Mouse (Mus musculus): ENCODE data around the gene Kcnrg. TPM values are rescaled to one million over a fixed set of nuclear protein-coding genes. Genes with fewer than 3 reads are reported as not detected.

Kcnrg gene
- polyA plus RNA-seq, 1 experiment from 2014 or later = not detected

- H3K36me3 ChIP-seq (ENCODE audit: inconsistent target) = peaks cover 13% of the 10 kb centered on the region; the same call in 1 of the 2 replicates
- H3K79me2 ChIP-seq (ENCODE audit: inconsistent target) = peaks cover 96% of the 10 kb centered on the region
- no peak overlapping the region for H3K27ac ChIP-seq
- WGBS (ENCODE audit: missing documents) = 100% methylated on average over 1 of the region's 1 CpGs
- no peak overlapping the region for H3K4me3 ChIP-seq (ENCODE audit: inconsistent target)
These were observed 54.2 kb downstream of the Kcnrg start for GRCm38 (mm10) chr14:61661496-61661895.

GRCm38 (mm10) chr14:61662307-61662706, 55.0 kb downstream of the Kcnrg start:
- no peak overlapping the region for H3K4me3 ChIP-seq (ENCODE audit: inconsistent target)
- no peak overlapping the region for H3K27ac ChIP-seq
- WGBS (ENCODE audit: missing documents) = 88% methylated on average over 8 of the region's 8 CpGs
- H3K36me3 ChIP-seq (ENCODE audit: inconsistent target) = peaks cover 13% of the 10 kb centered on the region; the same call in 1 of the 2 replicates
- H3K79me2 ChIP-seq (ENCODE audit: inconsistent target) = peaks cover 96% of the 10 kb centered on the region

Other genes starting within 250 kb of the Kcnrg start
- 1.0 to 3.2 TPM (median 1.8 TPM) in 3 replicates for gene Ebpl, start 247.0 kb upstream of the Kcnrg start, polyA plus RNA-seq (2018)
- 41.3 to 59.7 TPM (median 53.6 TPM) in 3 replicates for gene Kpna3, start 167.6 kb upstream of the Kcnrg start, polyA plus RNA-seq (2018)
- 21.3 to 37.9 TPM (median 22.4 TPM) in 3 replicates for gene Spryd7, start 50.6 kb upstream of the Kcnrg start, polyA plus RNA-seq (2018)
- 6.3 to 8.2 TPM (median 7.2 TPM) in 3 replicates for gene Trim13, start 9.2 kb upstream of the Kcnrg start, polyA plus RNA-seq (2018)

Data from macrophage (primary cell).